Comparison of ENCODE assay signal across 17 mouse cellular contexts in genomic region chr6:59451348-59451747, GRCm38 (mm10). TPM values are rescaled to one million over a fixed set of nuclear protein-coding genes. Genes with fewer than 3 reads are reported as not detected.
DNase-seq lines count a peak whose midpoint lies in the region; ATAC-seq and TF ChIP-seq lines count a peak whose summit lies in the region.
"Had no signal": no experiment of that assay in that cellular context is flagged by ENCODE, and none has a peak within 500 bp of the region (broad histone marks: within the 10 kb centered on the region; RNA-seq: fewer than 3 reads in every experiment).

No protein-coding gene starts in this region.

- H3K4me2 ChIP-seq in liver, embryonic 11.5 days = no peak overlapping the region

- H3K9me3 ChIP-seq in liver, embryonic 11.5 days (ENCODE audit: control insufficient read depth, low read length) = no peaks in the 10 kb centered on the region

- TF ChIP-seq CTCF in liver, adult 2 months (IDR thresholded peaks at IDR 0.05; ENCODE audit: low read depth, low read length) = no peak

- peaks cover 16% of the 10 kb centered on the region; the same call in 1 of the 2 replicates for H3K4me1 ChIP-seq in liver, adult 2 months (ENCODE audit: control insufficient read depth, insufficient read depth, low read length)
- no peaks in the 10 kb centered on the region for H3K4me1 ChIP-seq in liver, embryonic 11.5 days (replicated peaks; ENCODE audit: control insufficient read depth, insufficient read depth, low read length)

- no peaks in the 10 kb centered on the region for H3K36me3 ChIP-seq in liver, adult 2 months (ENCODE audit: control insufficient read depth, insufficient read depth, low read length)
- H3K36me3 ChIP-seq in liver, embryonic 11.5 days (ENCODE audit: control insufficient read depth, insufficient read depth, low read length) = no peaks in the 10 kb centered on the region

- no peak overlapping the region for H3K9ac ChIP-seq in liver, adult 2 months (ENCODE audit: low read depth, low read length)
- H3K9ac ChIP-seq in liver, embryonic 11.5 days (ENCODE audit: low read depth, low read length) = no peak overlapping the region

- no peaks in the 10 kb centered on the region for H3K27me3 ChIP-seq in liver, adult 2 months (ENCODE audit: control insufficient read depth, insufficient read depth, low read length)
- no peaks in the 10 kb centered on the region for H3K27me3 ChIP-seq in liver, embryonic 11.5 days (replicated peaks; ENCODE audit: control insufficient read depth, insufficient read depth, low read length)

- no peak overlapping the region for H3K4me3 ChIP-seq in liver, adult 2 months (ENCODE audit: insufficient read depth, low read depth, low read length)
- H3K4me3 ChIP-seq in liver, embryonic 11.5 days (ENCODE audit: low read depth, low read length) = no peak overlapping the region
- H3K4me3 ChIP-seq: erythroblast, embryonic 14.5 days; layer of hippocampus, adult 2 months had no signal

- no peaks in the 10 kb centered on the region for H3K79me2 ChIP-seq in liver, adult 2 months (ENCODE audit: control insufficient read depth, insufficient read depth, low read length)

- DNase-seq in adrenal gland, adult 8-10 months = peak; percentile 6
- DNase-seq in adrenal gland, adult 18-20 months (ENCODE audit: low spot score in 2 of 2) = no peak
- DNase-seq in liver, adult 2 months (ENCODE audit: extremely low read depth, low read depth, low spot score) = peak; percentile 98
- DNase-seq in liver, embryonic 11.5 days (ENCODE audit: low spot score) = no peak
- peak; percentile 89 for DNase-seq in adipocyte (ENCODE audit: low spot score)
- no peak for DNase-seq in right cerebral cortex, adult 18-20 months
- no peak for DNase-seq in spleen, adult 18-20 months
- DNase-seq: cerebellum, adult 8-10 months; kidney, adult 18-20 months; kidney, postnatal 14 days; lung, adult 18-20 months; thymus, postnatal 36 days had no signal

- TF ChIP-seq POLR2A in liver, adult 2 months (IDR thresholded peaks at IDR 0.05; ENCODE audit: extremely low read depth, insufficient read depth, low read length) = no peak

- H3K27ac ChIP-seq in liver, adult 2 months (replicated peaks; ENCODE audit: insufficient read depth, low read depth, low read length) = peak overlapping the region; percentile 77; the same call in 1 of the 2 replicates
- H3K27ac ChIP-seq in liver, embryonic 11.5 days (ENCODE audit: low read depth, low read length) = no peak overlapping the region
- H3K27ac ChIP-seq: layer of hippocampus, adult 2 months had no signal

- WGBS in liver, adult 2 months = 28% methylated on average over 3 of the region's 3 CpGs
- 67% methylated on average over 3 of the region's 3 CpGs for WGBS in liver, embryonic 11.5 days

- ATAC-seq in liver, embryonic 11.5 days (replicated peaks; ENCODE audit: low FRiP score) = no peak
- peak; percentile 64 for ATAC-seq in megakaryocyte progenitor cell, adult 5-6 weeks (replicated peaks; ENCODE audit: poor library complexity)
- ATAC-seq: forebrain, embryonic 16.5 days; midbrain, embryonic 16.5 days had no signal

RNA-seq across cellular contexts. Expression of gene Gprin3, which starts 25.3 kb away (rescaled TPM):
- 1 to 10 TPM; 1.7 to 3.1 (median 1.9) TPM for total RNA-seq in adrenal gland, adult 8-10 months (2022)
- total RNA-seq in adrenal gland, adult 18-20 months (2021) = 1 to 10 TPM; 1.4 to 1.9 TPM
- total RNA-seq in liver, adult 2 months (2014; rRNA removed) = 26.9 and 33.4 TPM in 2 replicates
- 1.6 and 1.9 TPM in 2 replicates for polyA plus RNA-seq in liver, adult 2 months (2012; rRNA removed)
- 0.03 and 0.06 TPM in 2 replicates for polyA plus RNA-seq in liver, embryonic 11.5 days (2014; fragmentation: Nextera tagmentation; extraction: Ambion mirVana)
- total RNA-seq in megakaryocyte progenitor cell, adult 5-6 weeks (2015) = 0.59 and 0.61 TPM in 2 replicates
- 0.29 and 0.95 TPM in 2 replicates for total RNA-seq in megakaryocyte progenitor cell, adult 5-6 weeks (2017)
- polyA plus RNA-seq: erythroblast, embryonic 14.5 days had no signal

Comparison
In these comparisons a context has a peak if more than half of its experiments do, and no peak if none do; other contexts are left out.
1. DNase-seq: peak in adrenal gland, adult 8-10 months (single experiment), liver, adult 2 months (single experiment) and adipocyte (single experiment); none in adrenal gland, adult 18-20 months (0 of 2), liver, embryonic 11.5 days (single experiment), right cerebral cortex, adult 18-20 months (single experiment) and spleen, adult 18-20 months (0 of 2).